Mouse (Mus musculus): ENCODE data around the gene 1600002K03Rik.
"Not testable (repeated sequence)": the region's sequence is repeated elsewhere in the genome, so short reads cannot be mapped to it uniquely, and the experiment has no call there.

GRCm38 (mm10) chr10:80223137-80223536 is 50.4 kb downstream of the 1600002K03Rik start:
- TF ChIP-seq CTCF (IDR thresholded peaks at IDR 0.05; ENCODE audit: low read depth, low read length); TAL1 (conservative IDR thresholded peaks at IDR 0.05; ENCODE audit: low read depth, low read length): not testable (repeated sequence)

All from G1E (cell line).